Mouse (Mus musculus) thymus, postnatal 25 days (tissue): ENCODE measurements around the gene Kcnq4.

ENCODE experiments used
- DNase-seq: peaks from one replicate; pipeline ENCODE4 v3.0.0; 2022

Gene Kcnq4

GRCm38 (mm10) chr4:120747941-120748866, at the start of gene Kcnq4:
Gene Kcnq4, minus strand, starts transcription at chr4:120748612.
- DNase-seq, result no peak

- no peak for DNase-seq
Measured at GRCm38 (mm10) chr4:120796687-120797086, 48.3 kb upstream of the Kcnq4 start.

- DNase-seq, result no peak
Measured at GRCm38 (mm10) chr4:120795646-120796045, 47.2 kb upstream of the Kcnq4 start.

- no peak for DNase-seq
Measured at GRCm38 (mm10) chr4:120792918-120793317, 44.5 kb upstream of the Kcnq4 start.

GRCm38 (mm10) chr4:120790027-120790426, 41.6 kb upstream of the Kcnq4 start:
- no peak for DNase-seq

GRCm38 (mm10) chr4:120755801-120756200, 7.4 kb upstream of the Kcnq4 start:
- no peak for DNase-seq

- DNase-seq, result peak; percentile 76
Measured at GRCm38 (mm10) chr4:120755299-120755698, 6.9 kb upstream of the Kcnq4 start.

- DNase-seq, result no peak
Measured at GRCm38 (mm10) chr4:120749601-120750000, 1.2 kb upstream of the Kcnq4 start.

GRCm38 (mm10) chr4:120747243-120747792, 1.1 kb downstream of the Kcnq4 start:
- no peak for DNase-seq

- DNase-seq, result no peak
Measured at GRCm38 (mm10) chr4:120746552-120747150, 1.8 kb downstream of the Kcnq4 start.

GRCm38 (mm10) chr4:120745731-120746551, 2.5 kb downstream of the Kcnq4 start:
- DNase-seq, result no peak

- no peak for DNase-seq
Measured at GRCm38 (mm10) chr4:120743636-120744035, 4.8 kb downstream of the Kcnq4 start.

- DNase-seq, result no peak
Measured at GRCm38 (mm10) chr4:120741303-120741702, 7.1 kb downstream of the Kcnq4 start.

GRCm38 (mm10) chr4:120734012-120734622, 14.3 kb downstream of the Kcnq4 start:
- no peak for DNase-seq

GRCm38 (mm10) chr4:120732737-120733136, 15.7 kb downstream of the Kcnq4 start:
- no peak for DNase-seq

- peak; percentile 47 for DNase-seq
Measured at GRCm38 (mm10) chr4:120731030-120731644, 17.3 kb downstream of the Kcnq4 start.

- DNase-seq, result no peak
Measured at GRCm38 (mm10) chr4:120730574-120730973, 17.8 kb downstream of the Kcnq4 start.

GRCm38 (mm10) chr4:120730146-120730545, 18.3 kb downstream of the Kcnq4 start:
- DNase-seq, result no peak

- DNase-seq, result no peak
Measured at GRCm38 (mm10) chr4:120729441-120729840, 19.0 kb downstream of the Kcnq4 start.

GRCm38 (mm10) chr4:120727842-120728241, 20.6 kb downstream of the Kcnq4 start:
- no peak for DNase-seq

- no peak for DNase-seq
Measured at GRCm38 (mm10) chr4:120726174-120726573, 22.2 kb downstream of the Kcnq4 start.

- no peak for DNase-seq
Measured at GRCm38 (mm10) chr4:120725516-120726090, 22.8 kb downstream of the Kcnq4 start.
